In genomic region chr1:127788943-127789342, GRCm38 (mm10) we compare ENCODE assay signal across 24 mouse cellular contexts. TPM values are rescaled to one million over a fixed set of nuclear protein-coding genes. Genes with fewer than 3 reads are reported as not detected.
DNase-seq lines count a peak whose midpoint lies in the region; ATAC-seq and TF ChIP-seq lines count a peak whose summit lies in the region.
"Had no signal": no experiment of that assay in that cellular context is flagged by ENCODE, and none has a peak within 500 bp of the region (broad histone marks: within the 10 kb centered on the region; RNA-seq: fewer than 3 reads in every experiment).

No protein-coding gene starts in this region.

- no peak for DNase-seq in gastrocnemius, adult 2 months
- DNase-seq in gastrocnemius, postnatal 10 days = no peak
- no peak for DNase-seq in heart, adult 9 months (ENCODE audit: low spot score in 2 of 2)
- no peak for DNase-seq in kidney, adult 2 months
- DNase-seq in MEL (ENCODE audit: low read depth, low spot score) = no peak
- DNase-seq: adrenal gland, postnatal 14 days; cerebellum, adult 18-20 months; cerebellum, adult 9-11 months; cerebellum, postnatal 36 days; forebrain, postnatal 0 days; gastrocnemius, postnatal 14 days; heart, postnatal 10 days; kidney, adult 9 months had no signal

- no peaks in the 10 kb centered on the region for H3K9me3 ChIP-seq in heart, embryonic 14.5 days (ENCODE audit: control insufficient read depth, low read length)
- H3K9me3 ChIP-seq in kidney, embryonic 15.5 days (replicated peaks) = no peaks in the 10 kb centered on the region
- no peaks in the 10 kb centered on the region for H3K9me3 ChIP-seq in MEL (replicated peaks; ENCODE audit: insufficient read depth, low read length)
- no peaks in the 10 kb centered on the region for H3K9me3 ChIP-seq in forebrain, embryonic 12.5 days
- H3K9me3 ChIP-seq: embryonic facial prominence, embryonic 13.5 days; forebrain, embryonic 13.5 days; hindbrain, embryonic 15.5 days had no signal

- H3K4me1 ChIP-seq in heart, embryonic 14.5 days (ENCODE audit: control insufficient read depth in 2 of 2, insufficient read depth in 2 of 2, low read length in 2 of 2) = peaks cover 8 to 60% of the 10 kb centered on the region in 2 experiments
- H3K4me1 ChIP-seq in kidney, embryonic 15.5 days = peaks cover 18% of the 10 kb centered on the region
- peaks cover 10% of the 10 kb centered on the region for H3K4me1 ChIP-seq in kidney, adult 2 months (ENCODE audit: control insufficient read depth, insufficient read depth, low read length)
- H3K4me1 ChIP-seq in MEL (ENCODE audit: control insufficient read depth in 1 of 2, insufficient read depth in 2 of 2, low read length in 2 of 2) = peaks cover 8 to 17% of the 10 kb centered on the region in 2 experiments
- H3K4me1 ChIP-seq in forebrain, embryonic 12.5 days = no peaks in the 10 kb centered on the region

- no peak for TF ChIP-seq EP300 in MEL (IDR thresholded peaks at IDR 0.05; ENCODE audit: low read depth in 1 of 2, low read length in 2 of 2)

- H3K79me2 ChIP-seq in MEL (ENCODE audit: control insufficient read depth, insufficient read depth, low read length, poor library complexity) = peaks cover 72% of the 10 kb centered on the region

- 40% methylated on average over 6 of the region's 6 CpGs for WGBS in heart, embryonic 14.5 days
- 53% methylated on average over 6 of the region's 6 CpGs for WGBS in kidney, embryonic 15.5 days
- WGBS in kidney, adult 2 months = 69% methylated on average over 6 of the region's 6 CpGs
- WGBS in forebrain, embryonic 12.5 days = 85% methylated on average over 6 of the region's 6 CpGs

- no peak for ATAC-seq in heart, embryonic 14.5 days (ENCODE audit: insufficient number of reproducible peaks, insufficient read depth, low FRiP score, low read depth)
- ATAC-seq in kidney, embryonic 15.5 days (replicated peaks; ENCODE audit: low FRiP score) = no peak
- ATAC-seq in forebrain, embryonic 12.5 days (ENCODE audit: low FRiP score) = no peak
- ATAC-seq: activated CD4-positive, CD25-positive, alpha-beta regulatory T cell, adult 4 months; forebrain, embryonic 13.5 days; forebrain, postnatal 0 days; intestine, embryonic 16.5 days; Patski had no signal

- no peaks in the 10 kb centered on the region for H3K27me3 ChIP-seq in heart, embryonic 14.5 days (ENCODE audit: control insufficient read depth, insufficient read depth, low read length)
- H3K27me3 ChIP-seq in kidney, embryonic 15.5 days = no peaks in the 10 kb centered on the region
- no peaks in the 10 kb centered on the region for H3K27me3 ChIP-seq in kidney, adult 2 months (replicated peaks; ENCODE audit: control insufficient read depth, insufficient read depth, low read length)
- H3K27me3 ChIP-seq in MEL (ENCODE audit: control insufficient read depth in 1 of 2, insufficient read depth in 2 of 2, low read length in 2 of 2) = no peaks in the 10 kb centered on the region
- no peaks in the 10 kb centered on the region for H3K27me3 ChIP-seq in forebrain, embryonic 12.5 days
- H3K27me3 ChIP-seq: embryonic facial prominence, embryonic 13.5 days; forebrain, embryonic 13.5 days; hindbrain, embryonic 15.5 days; Patski had no signal

- intact Hi-C loops in gastrocnemius, adult 2 months (cut with DNase I) = loop anchor here (10.0 kb wide), 1 partner anchor 316 kb away; the partner anchor contains the start of genes R3hdm1 and Zranb3

- no peak for TF ChIP-seq RAD21 in MEL (IDR thresholded peaks at IDR 0.05; ENCODE audit: low read depth, low read length)

- TF ChIP-seq POLR2A in kidney, adult 2 months (IDR thresholded peaks at IDR 0.05; ENCODE audit: low read depth, low read length) = no peak
- no peak for TF ChIP-seq POLR2A in MEL (IDR thresholded peaks at IDR 0.05; ENCODE audit: control insufficient read depth in 1 of 2, insufficient read depth in 1 of 2, low read depth in 1 of 2, low read length in 2 of 2, poor library complexity in 1 of 2)

- H3K4me2 ChIP-seq in heart, embryonic 14.5 days (ENCODE audit: low read length) = peak overlapping the region; percentile 28
- no peak overlapping the region for H3K4me2 ChIP-seq in kidney, embryonic 15.5 days
- H3K4me2 ChIP-seq in forebrain, embryonic 12.5 days = no peak overlapping the region
- H3K4me2 ChIP-seq: embryonic facial prominence, embryonic 13.5 days; forebrain, embryonic 13.5 days; hindbrain, embryonic 15.5 days had no signal

- H3K4me3 ChIP-seq in gastrocnemius, adult 2 months = no peak overlapping the region
- H3K4me3 ChIP-seq in heart, embryonic 14.5 days (ENCODE audit: control insufficient read depth in 1 of 2, insufficient read depth in 1 of 2, low read depth in 1 of 2, low read length in 2 of 2) = no peak overlapping the region
- no peak overlapping the region for H3K4me3 ChIP-seq in kidney, embryonic 15.5 days (replicated peaks)
- no peak overlapping the region for H3K4me3 ChIP-seq in kidney, adult 2 months (ENCODE audit: insufficient read depth, low read depth, low read length)
- H3K4me3 ChIP-seq in MEL (ENCODE audit: control insufficient read depth in 1 of 2, insufficient read depth in 1 of 2, low read depth in 2 of 2, low read length in 2 of 2) = no peak overlapping the region
- H3K4me3 ChIP-seq in forebrain, embryonic 12.5 days (replicated peaks) = no peak overlapping the region
- H3K4me3 ChIP-seq: embryonic facial prominence, embryonic 13.5 days; forebrain, embryonic 13.5 days; hindbrain, embryonic 15.5 days had no signal

- H3K9ac ChIP-seq in heart, embryonic 14.5 days (ENCODE audit: low read length) = no peak overlapping the region
- no peak overlapping the region for H3K9ac ChIP-seq in kidney, embryonic 15.5 days
- no peak overlapping the region for H3K9ac ChIP-seq in MEL (ENCODE audit: control insufficient read depth, low read depth, low read length, poor library complexity, severe bottlenecking)
- no peak overlapping the region for H3K9ac ChIP-seq in forebrain, embryonic 12.5 days
- H3K9ac ChIP-seq: embryonic facial prominence, embryonic 13.5 days; forebrain, embryonic 13.5 days; forebrain, postnatal 0 days; hindbrain, embryonic 15.5 days had no signal

- peak overlapping the region; percentile 50 for H3K27ac ChIP-seq in gastrocnemius, adult 2 months
- peak overlapping the region in 1 of 2 experiments; percentile 26; a peak in 2 of 4 replicates for H3K27ac ChIP-seq in heart, embryonic 14.5 days (replicated peaks in 1 of 2; ENCODE audit: control insufficient read depth in 1 of 2, insufficient read depth in 1 of 2, low read depth in 2 of 2, low read length in 2 of 2)
- 0 out of 2 replicates have a peak overlapping the region, but pooled peaks have one; percentile 0 for H3K27ac ChIP-seq in kidney, embryonic 15.5 days
- no peak overlapping the region for H3K27ac ChIP-seq in kidney, adult 2 months (ENCODE audit: insufficient read depth, low read depth, low read length)
- no peak overlapping the region for H3K27ac ChIP-seq in MEL (ENCODE audit: control insufficient read depth, low read depth, low read length)
- H3K27ac ChIP-seq in forebrain, embryonic 12.5 days = no peak overlapping the region
- H3K27ac ChIP-seq: forebrain, embryonic 13.5 days; hindbrain, embryonic 15.5 days had no signal

- peaks cover 18% of the 10 kb centered on the region for H3K36me3 ChIP-seq in heart, embryonic 14.5 days (ENCODE audit: control insufficient read depth, insufficient read depth, low read length)
- H3K36me3 ChIP-seq in kidney, embryonic 15.5 days = peaks cover 19% of the 10 kb centered on the region
- no peaks in the 10 kb centered on the region for H3K36me3 ChIP-seq in kidney, adult 2 months (ENCODE audit: control insufficient read depth, insufficient read depth, low read length)
- peaks cover 22 to 44% of the 10 kb centered on the region in 2 experiments for H3K36me3 ChIP-seq in MEL (ENCODE audit: control insufficient read depth in 1 of 2, insufficient read depth in 2 of 2, low read length in 2 of 2)
- H3K36me3 ChIP-seq in forebrain, embryonic 12.5 days (replicated peaks) = peaks cover 11% of the 10 kb centered on the region; the same call in 1 of the 2 replicates

- TF ChIP-seq CTCF in gastrocnemius, adult 2 months (IDR thresholded peaks at IDR 0.05) = no peak
- no peak for TF ChIP-seq CTCF in kidney, adult 2 months (conservative IDR thresholded peaks at IDR 0.05; ENCODE audit: insufficient read depth, insufficient read length, low read depth, low read length)
- no peak for TF ChIP-seq CTCF in MEL (IDR thresholded peaks at IDR 0.05 in 2 of 3, conservative IDR thresholded peaks at IDR 0.05 in 1 of 3; ENCODE audit: control insufficient read depth in 1 of 3, insufficient read depth in 1 of 3, low read depth in 2 of 3, low read length in 3 of 3, poor library complexity in 1 of 3, severe bottlenecking in 1 of 3)

TF ChIP-seq in MEL, 35 proteins besides CTCF, POLR2A, EP300 and RAD21:
- TF ChIP-seq GATA1 (IDR thresholded peaks at IDR 0.05; ENCODE audit: low read depth, low read length) = peak; percentile 63; the same call in 1 of the 2 replicates
- TF ChIP-seq POLR2AphosphoS5 (IDR thresholded peaks at IDR 0.05; ENCODE audit: borderline replicate concordance, low read depth, low read length) = no peak
TF ChIP-seq in MEL: peak in this region for 1.

RNA-seq across cellular contexts. Expression of gene Ccnt2, which starts 15.0 kb away (rescaled TPM):
- total RNA-seq in gastrocnemius, adult 2 months (2021) = 10 to 100 TPM; 20.6 to 28.0 TPM
- 10 to 100 TPM; 19.9 to 34.7 TPM for total RNA-seq in gastrocnemius, postnatal 10 days (2021)
- 61.6 and 62.2 TPM in 2 replicates for polyA plus RNA-seq in heart, embryonic 14.5 days (2014; fragmentation: Nextera tagmentation; extraction: Ambion mirVana)
- polyA plus RNA-seq in kidney, embryonic 15.5 days (2015; fragmentation: Nextera tagmentation; extraction: Ambion mirVana) = 79.2 and 82.0 TPM in 2 replicates
- polyA plus RNA-seq in kidney, adult 2 months (2012; rRNA removed) = 12.7 and 14.7 TPM in 2 replicates
- total RNA-seq in MEL (2012; rRNA removed) = 19.9 and 20.6 TPM in 2 replicates
- 10 to 100 TPM; 26.7 to 31.5 TPM for polyA plus RNA-seq in MEL (2012; ENCODE audit: insufficient read depth in 1 of 2, insufficient read length in 2 of 2, low read depth in 1 of 2, low replicate concordance in 2 of 2, missing spikeins in 1 of 2)
- polyA plus RNA-seq in forebrain, embryonic 12.5 days (2016; fragmentation: Nextera tagmentation; extraction: Ambion mirVana) = 115 and 119 TPM in 2 replicates

RNA-seq across cellular contexts. Expression of gene Acmsd, which starts 59.7 kb away (rescaled TPM):
- not detected for total RNA-seq in gastrocnemius, adult 2 months (2021)
- not detected for total RNA-seq in gastrocnemius, postnatal 10 days (2021)
- polyA plus RNA-seq in heart, embryonic 14.5 days (2014; fragmentation: Nextera tagmentation; extraction: Ambion mirVana) = 0.12 and 0.55 TPM in 2 replicates
- 0.93 and 1.1 TPM in 2 replicates for polyA plus RNA-seq in kidney, embryonic 15.5 days (2015; fragmentation: Nextera tagmentation; extraction: Ambion mirVana)
- 67.8 and 81.0 TPM in 2 replicates for polyA plus RNA-seq in kidney, adult 2 months (2012; rRNA removed)
- total RNA-seq in MEL (2012; rRNA removed) = 3.9 and 4.4 TPM in 2 replicates
- 1 to 10 TPM in 1 of 2 experiments, not detected in 1; 4.3 TPM for polyA plus RNA-seq in MEL (2012; ENCODE audit: insufficient read depth in 1 of 2, insufficient read length in 2 of 2, low read depth in 1 of 2, low replicate concordance in 2 of 2, missing spikeins in 1 of 2)
- polyA plus RNA-seq in forebrain, embryonic 12.5 days (2016; fragmentation: Nextera tagmentation; extraction: Ambion mirVana) = 0.15 and 0.20 TPM in 2 replicates
- total RNA-seq: forebrain, postnatal 0 days; gastrocnemius, postnatal 14 days had no signal
- polyA plus RNA-seq: C2C12; embryonic facial prominence, embryonic 13.5 days; forebrain, embryonic 13.5 days; forebrain, postnatal 0 days; gonadal fat pad, adult 2 months; Patski had no signal

Comparison
In these comparisons a context has a peak if more than half of its experiments do, and no peak if none do; other contexts are left out.
1. H3K27ac ChIP-seq: peak in gastrocnemius, adult 2 months (single experiment) and kidney, embryonic 15.5 days (single experiment); none in kidney, adult 2 months (single experiment), MEL (single experiment) and forebrain, embryonic 12.5 days (single experiment).
2. RNA of gene Acmsd, which starts 59.7 kb away (polyA plus RNA-seq): 67.8 to 81.0 TPM in kidney, adult 2 months; 4.3 TPM in MEL, 0.93 to 1.1 TPM in kidney, embryonic 15.5 days, 0.15 to 0.20 TPM in forebrain, embryonic 12.5 days and 0.12 to 0.55 TPM in heart, embryonic 14.5 days; every median in the first group is over 10 times any median in the second.